In the genomic region with DNA sequence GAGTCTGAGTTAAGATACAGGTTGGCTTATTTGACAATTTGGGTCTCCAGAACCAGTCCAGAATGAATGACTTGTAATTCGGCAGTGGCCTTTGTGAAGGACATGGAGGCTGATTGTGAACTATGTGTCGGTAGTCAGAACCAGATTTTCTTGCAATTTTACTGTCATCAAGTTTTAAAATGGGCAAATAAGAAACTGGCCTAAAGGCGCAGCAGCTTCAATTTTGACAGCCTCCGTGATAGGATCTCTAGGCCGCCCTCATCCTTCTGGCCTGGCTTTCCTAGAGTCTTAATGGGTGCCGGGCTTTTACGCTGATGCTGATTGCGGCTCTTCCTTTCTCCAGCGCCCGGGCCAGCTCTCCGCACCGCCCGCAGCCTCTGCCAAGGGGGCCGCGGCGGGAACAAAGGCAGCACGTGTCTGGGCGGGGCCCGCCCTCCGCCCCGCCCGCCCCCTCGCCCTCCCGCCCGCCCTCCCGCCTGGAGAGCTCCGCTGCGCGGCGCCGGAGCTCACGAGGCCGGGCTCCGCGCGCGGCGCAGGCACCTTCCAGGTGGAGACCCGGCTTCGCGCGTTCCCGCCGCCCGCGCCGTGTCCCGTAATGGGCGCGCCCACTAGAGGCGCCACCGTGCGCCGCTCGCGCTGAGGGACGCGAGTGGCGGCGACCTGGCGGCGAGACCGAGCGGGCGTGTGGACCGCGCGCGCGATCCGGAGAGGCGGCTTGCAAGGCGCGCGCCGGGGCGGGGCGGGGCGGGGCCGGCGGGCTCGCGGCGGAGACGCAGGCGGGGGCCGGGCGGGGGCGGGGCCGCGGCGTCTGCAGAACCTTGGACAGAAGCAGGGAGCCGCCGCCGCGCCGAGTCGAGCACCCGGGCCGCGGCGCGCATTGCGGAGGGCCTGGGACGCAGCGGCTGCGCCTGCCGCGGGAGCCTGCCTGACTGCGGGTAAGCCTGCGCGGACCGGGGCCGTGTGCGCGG, we compare ENCODE assay signal across 8 mouse cellular contexts. TPM values are rescaled to one million over a fixed set of nuclear protein-coding genes. Genes with fewer than 3 reads are reported as not detected.
DNase-seq lines count a peak whose midpoint lies in the region; ATAC-seq and TF ChIP-seq lines count a peak whose summit lies in the region.

TSS of gene Cdk5r1 (plus strand) at position 802 of the 968 bp plus-strand sequence.

- no peaks in the 10 kb centered on the region for H3K9me3 ChIP-seq in CH12.LX (replicated peaks; ENCODE audit: low read length)
- no peaks in the 10 kb centered on the region for H3K9me3 ChIP-seq in heart, embryonic 13.5 days
- H3K9me3 ChIP-seq in kidney, postnatal 0 days (replicated peaks; ENCODE audit: low read length) = no peaks in the 10 kb centered on the region
- no peaks in the 10 kb centered on the region for H3K9me3 ChIP-seq in liver, embryonic 12.5 days (replicated peaks)
- H3K9me3 ChIP-seq in stomach, embryonic 14.5 days (ENCODE audit: control insufficient read depth, low read depth, low read length) = no peaks in the 10 kb centered on the region

- H3K4me1 ChIP-seq in CH12.LX (ENCODE audit: control insufficient read depth in 1 of 2, insufficient read depth in 2 of 2) = peaks cover 15 to 61% of the 10 kb centered on the region in 2 experiments
- peaks cover 4% of the 10 kb centered on the region for H3K4me1 ChIP-seq in brown adipose tissue, adult 24 weeks (ENCODE audit: control insufficient read depth, insufficient read depth, insufficient read length, low read length)
- peaks cover 21% of the 10 kb centered on the region for H3K4me1 ChIP-seq in heart, embryonic 13.5 days
- peaks cover 11% of the 10 kb centered on the region for H3K4me1 ChIP-seq in kidney, postnatal 0 days (replicated peaks; ENCODE audit: insufficient read depth, low read length)
- peaks cover 29% of the 10 kb centered on the region for H3K4me1 ChIP-seq in liver, embryonic 12.5 days
- H3K4me1 ChIP-seq in stomach, embryonic 14.5 days (ENCODE audit: control insufficient read depth, insufficient read depth, low read length) = peaks cover 8% of the 10 kb centered on the region

- H3K9ac ChIP-seq in CH12.LX (ENCODE audit: insufficient read depth, low read depth) = peak within 1 kb of the TSS; percentile 39
- H3K9ac ChIP-seq in heart, embryonic 13.5 days = peak within 1 kb of the TSS; percentile 86
- peak within 1 kb of the TSS; percentile 64 for H3K9ac ChIP-seq in kidney, postnatal 0 days (ENCODE audit: low read depth, low read length)
- peak within 1 kb of the TSS; percentile 72 for H3K9ac ChIP-seq in liver, embryonic 12.5 days
- peak within 1 kb of the TSS; percentile 60 for H3K9ac ChIP-seq in stomach, embryonic 14.5 days (replicated peaks; ENCODE audit: low read depth, low read length)

- DNase-seq in CH12.LX (ENCODE audit: extremely low read depth) = peak; percentile 85
- DNase-seq in kidney, postnatal 0 days (ENCODE audit: low spot score) = peak; percentile 91
- DNase-seq in natural killer cell, adult 2 months (ENCODE audit: low spot score in 2 of 2) = peak; percentile 65 to 88

- peak within 1 kb of the TSS; percentile 54 for H3K4me2 ChIP-seq in CH12.LX (ENCODE audit: insufficient read depth, low read depth, poor library complexity, severe bottlenecking)
- H3K4me2 ChIP-seq in heart, embryonic 13.5 days = peak within 1 kb of the TSS; percentile 100
- peak within 1 kb of the TSS; percentile 97 for H3K4me2 ChIP-seq in kidney, postnatal 0 days (ENCODE audit: low read length)
- H3K4me2 ChIP-seq in liver, embryonic 12.5 days = peak within 1 kb of the TSS; percentile 100
- peak within 1 kb of the TSS; percentile 94 for H3K4me2 ChIP-seq in stomach, embryonic 14.5 days (replicated peaks; ENCODE audit: low read depth, low read length)

- dilution Hi-C loops in CH12.LX (cut with MboI; ENCODE audit: extremely low pct_ligation_motif_present, extremely low pct_unique_long_range_greater_than_20kb, low sequenced_read_pairs) = no loop called here

- H3K27me3 ChIP-seq in CH12.LX (replicated peaks) = no peaks in the 10 kb centered on the region
- H3K27me3 ChIP-seq in heart, embryonic 13.5 days (replicated peaks) = peaks cover 17% of the 10 kb centered on the region
- H3K27me3 ChIP-seq in kidney, postnatal 0 days (ENCODE audit: insufficient read depth, low read length) = no peaks in the 10 kb centered on the region
- H3K27me3 ChIP-seq in liver, embryonic 12.5 days (replicated peaks) = peaks cover 22% of the 10 kb centered on the region
- H3K27me3 ChIP-seq in stomach, embryonic 14.5 days (ENCODE audit: control insufficient read depth, insufficient read depth, low read length) = no peaks in the 10 kb centered on the region

- TF ChIP-seq EP300 in CH12.LX (IDR thresholded peaks at IDR 0.05; ENCODE audit: low read length) = no peak

- H3K27ac ChIP-seq in CH12.LX (ENCODE audit: insufficient read depth, low read depth) = peak within 1 kb of the TSS; percentile 54; the same call in 1 of the 2 replicates
- no peak within 1 kb of the TSS for H3K27ac ChIP-seq in brown adipose tissue, adult 24 weeks (replicated peaks; ENCODE audit: low read depth, low read length)
- H3K27ac ChIP-seq in heart, embryonic 13.5 days (replicated peaks) = peak within 1 kb of the TSS; percentile 63
- peak within 1 kb of the TSS; percentile 36; the same call in 1 of the 2 replicates for H3K27ac ChIP-seq in kidney, postnatal 0 days
- H3K27ac ChIP-seq in liver, embryonic 12.5 days = peak within 1 kb of the TSS; percentile 64
- H3K27ac ChIP-seq in stomach, embryonic 14.5 days (ENCODE audit: low read length) = peak within 1 kb of the TSS; percentile 66; the same call in 1 of the 2 replicates

- ATAC-seq in erythroid progenitor cell, adult 5-6 weeks (replicated peaks; ENCODE audit: low FRiP score, poor library complexity, severe bottlenecking) = peak; percentile 75
- peak; percentile 86 for ATAC-seq in heart, embryonic 13.5 days (ENCODE audit: extremely low read depth, insufficient number of reproducible peaks, low FRiP score, low TSS enrichment)
- peak; percentile 90 for ATAC-seq in kidney, postnatal 0 days (replicated peaks; ENCODE audit: low FRiP score, low read depth)
- ATAC-seq in liver, embryonic 12.5 days = peak; percentile 88
- peak; percentile 90 for ATAC-seq in stomach, embryonic 14.5 days (ENCODE audit: insufficient number of reproducible peaks, insufficient read depth, low FRiP score, low read depth)

- peak within 1 kb of the TSS; percentile 74 to 87 (median 81) for H3K4me3 ChIP-seq in CH12.LX (replicated peaks in 1 of 3; ENCODE audit: low read depth in 2 of 3, low read length in 2 of 3, poor library complexity in 1 of 3)
- H3K4me3 ChIP-seq in brown adipose tissue, adult 24 weeks (ENCODE audit: insufficient read depth, low read depth, low read length) = peak within 1 kb of the TSS; percentile 74
- peak within 1 kb of the TSS; percentile 81 for H3K4me3 ChIP-seq in heart, embryonic 13.5 days
- peak within 1 kb of the TSS; percentile 47 for H3K4me3 ChIP-seq in kidney, postnatal 0 days (replicated peaks; ENCODE audit: low read depth, low read length)
- H3K4me3 ChIP-seq in liver, embryonic 12.5 days = peak within 1 kb of the TSS; percentile 68
- H3K4me3 ChIP-seq in stomach, embryonic 14.5 days (ENCODE audit: low read depth, low read length) = peak within 1 kb of the TSS; percentile 72

- 1% methylated on average over 61 of the region's 116 CpGs for WGBS in heart, embryonic 13.5 days
- WGBS in kidney, postnatal 0 days = under 1% methylated on average over 89 of the region's 116 CpGs
- 1% methylated on average over 84 of the region's 116 CpGs for WGBS in liver, embryonic 12.5 days (ENCODE audit: insufficient replicate concordance)
- WGBS in stomach, embryonic 14.5 days = under 1% methylated on average over 78 of the region's 116 CpGs

- in situ Hi-C loops in CH12.LX (cut with MboI; ENCODE audit: low pct_ligation_motif_present, low pct_unique_long_range_greater_than_20kb, low sequenced_read_pairs) = loop anchor here (5.0 kb wide), 2 partner anchors 81 to 186 kb away; no protein-coding TSS in a partner anchor

- TF ChIP-seq RAD21 in CH12.LX (IDR thresholded peaks at IDR 0.05; ENCODE audit: low read depth, low read length) = peak; percentile 17

- peak in 1 of 2 experiments; percentile 56; a peak in 2 of 4 replicates for TF ChIP-seq CTCF in CH12.LX (conservative IDR thresholded peaks at IDR 0.05 in 1 of 2, IDR thresholded peaks at IDR 0.05 in 1 of 2; ENCODE audit: low read depth in 2 of 2, low read length in 2 of 2)
- TF ChIP-seq CTCF in kidney, postnatal 0 days (IDR thresholded peaks at IDR 0.05; ENCODE audit: low read depth) = peak; percentile 60

- H3K79me2 ChIP-seq in CH12.LX (replicated peaks; ENCODE audit: control insufficient read depth, extremely low read depth, insufficient read depth, poor library complexity, severe bottlenecking) = peaks cover 26% of the 10 kb centered on the region

- peak; percentile 71; the same call in 1 of the 2 replicates for TF ChIP-seq POLR2A in CH12.LX (IDR thresholded peaks at IDR 0.05; ENCODE audit: low read depth, low read length)

- peaks cover 23 to 75% of the 10 kb centered on the region in 2 experiments for H3K36me3 ChIP-seq in CH12.LX (replicated peaks in 1 of 2; ENCODE audit: control insufficient read depth in 1 of 2, insufficient read depth in 1 of 2, low read length in 1 of 2)
- H3K36me3 ChIP-seq in heart, embryonic 13.5 days = peaks cover 35% of the 10 kb centered on the region
- peaks cover 5% of the 10 kb centered on the region; the same call in 1 of the 2 replicates for H3K36me3 ChIP-seq in kidney, postnatal 0 days (ENCODE audit: insufficient read depth, low read length)
- peaks cover 43% of the 10 kb centered on the region for H3K36me3 ChIP-seq in liver, embryonic 12.5 days
- H3K36me3 ChIP-seq in stomach, embryonic 14.5 days (ENCODE audit: control insufficient read depth, insufficient read depth, low read length) = peaks cover 15% of the 10 kb centered on the region; the same call in 1 of the 2 replicates

TF ChIP-seq in CH12.LX, 34 proteins besides CTCF, POLR2A, EP300 and RAD21 (continues in another document):
- no peak for TF ChIP-seq PAX5 (IDR thresholded peaks at IDR 0.05; ENCODE audit: low read length)
- peak; percentile 42; the same call in 1 of the 2 replicates for TF ChIP-seq MYC (IDR thresholded peaks at IDR 0.05; ENCODE audit: low read depth, low read length)
- no peak for TF ChIP-seq ZKSCAN1 (IDR thresholded peaks at IDR 0.05; ENCODE audit: borderline replicate concordance, low read depth, low read length)

RNA-seq across cellular contexts. Expression of gene Cdk5r1, which starts in this region (rescaled TPM):
- total RNA-seq in CH12.LX (2012; rRNA removed) (12.7 and 23.3 TPM in 2 replicates), CH12.LX (2014; rRNA removed) (2.6 and 2.8 TPM in 2 replicates)
- 2.7 and 3.5 TPM in 2 replicates for polyA plus RNA-seq in CH12.LX (2012; ENCODE audit: insufficient read length, low read depth)
- polyA plus RNA-seq in brown adipose tissue, adult 24 weeks (2012; ENCODE audit: insufficient read depth, insufficient read length, missing spikeins) = not detected in 2 replicates
- total RNA-seq in erythroid progenitor cell, adult 5-6 weeks (2015; ENCODE audit: low replicate concordance) = 2.5 and 5.4 TPM in 2 replicates
- 2.0 and 2.1 TPM in 2 replicates for total RNA-seq in erythroid progenitor cell, adult 5-6 weeks (2017; ENCODE audit: low replicate concordance)
- polyA plus RNA-seq in heart, embryonic 13.5 days (2015; fragmentation: Nextera tagmentation; extraction: Ambion mirVana) = 0.36 and 0.59 TPM in 2 replicates
- 0.38 and 0.54 TPM in 2 replicates for polyA plus RNA-seq in kidney, postnatal 0 days (2015; fragmentation: Nextera tagmentation; extraction: Ambion mirVana)
- 0.62 and 0.75 TPM in 2 replicates for polyA plus RNA-seq in liver, embryonic 12.5 days (2016; fragmentation: Nextera tagmentation; extraction: Ambion mirVana)
- polyA plus RNA-seq in stomach, embryonic 14.5 days (2014; fragmentation: Nextera tagmentation; extraction: Ambion mirVana) = 2.0 TPM in 2 replicates

Comparison
In these comparisons a context has a peak if more than half of its experiments do, and no peak if none do; other contexts are left out.
1. Peak in ATAC-seq, H3K4me3 ChIP-seq, H3K27ac ChIP-seq, H3K9ac ChIP-seq and H3K4me2 ChIP-seq in heart, embryonic 13.5 days; RNA of the gene not detected or under 1 TPM.
2. Peak in DNase-seq, ATAC-seq, H3K4me3 ChIP-seq, H3K27ac ChIP-seq, H3K9ac ChIP-seq and H3K4me2 ChIP-seq in kidney, postnatal 0 days; RNA of the gene not detected or under 1 TPM.
3. Peak in ATAC-seq, H3K4me3 ChIP-seq, H3K27ac ChIP-seq, H3K9ac ChIP-seq and H3K4me2 ChIP-seq in liver, embryonic 12.5 days; RNA of the gene not detected or under 1 TPM.